Mouse (Mus musculus): ENCODE results near the gene Daglb. TPM values are rescaled to one million over a fixed set of nuclear protein-coding genes. Genes with fewer than 3 reads are reported as not detected.

Daglb gene
- total RNA-seq, 1 experiment from 2014 or later: 11.2 TPM

DNA sequence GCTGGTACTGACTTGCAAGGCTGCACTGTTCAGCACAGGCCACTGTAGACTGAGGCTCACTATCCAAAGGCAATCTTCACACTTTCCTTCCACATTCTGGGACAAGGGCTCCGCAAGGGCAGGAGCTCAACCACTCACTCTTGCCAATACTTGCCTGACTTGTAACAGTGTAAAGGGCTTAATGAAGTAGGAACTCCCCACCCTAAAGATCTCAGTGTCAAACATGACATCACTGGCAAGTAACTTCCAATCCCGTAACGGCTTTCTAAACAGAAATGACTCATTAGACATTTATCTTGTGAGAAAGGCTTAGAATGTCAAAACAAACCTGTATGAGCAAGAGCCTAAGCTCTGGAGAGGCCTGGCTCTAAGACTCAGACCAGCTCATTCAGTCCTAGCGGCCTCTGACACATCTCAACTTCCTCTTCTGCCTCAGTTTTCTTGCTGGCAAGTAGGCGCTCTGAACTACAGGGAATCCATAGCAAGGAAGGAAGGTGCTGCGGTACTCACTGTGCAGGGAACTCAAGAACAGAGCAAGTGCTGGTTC is 53.7 kb downstream of the Daglb start:
- peak; percentile 34 for DNase-seq

- DNase-seq: no peak
Observed at GRCm38 (mm10) chr5:143520415-143520814, 56.0 kb downstream of the Daglb start.

DNA sequence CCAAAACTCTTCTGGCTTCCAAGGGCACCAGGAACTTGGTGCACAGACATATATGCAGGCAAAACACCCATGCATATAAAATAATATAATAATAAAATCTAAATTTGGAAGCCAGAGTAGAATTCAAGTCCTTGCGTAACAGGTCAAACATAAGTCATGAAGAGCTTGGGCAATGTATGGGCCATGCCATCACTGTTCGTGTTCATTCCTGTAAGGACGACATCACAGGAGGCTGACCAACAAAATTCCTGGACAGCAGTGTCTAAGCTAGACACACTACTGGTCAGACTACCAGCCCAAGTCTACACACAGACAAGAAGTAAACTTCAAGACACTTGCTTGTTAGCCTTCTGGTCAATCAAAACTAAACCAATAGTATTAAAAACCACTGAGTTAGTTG is 58.5 kb downstream of the Daglb start:
- DNase-seq: no peak

DNA sequence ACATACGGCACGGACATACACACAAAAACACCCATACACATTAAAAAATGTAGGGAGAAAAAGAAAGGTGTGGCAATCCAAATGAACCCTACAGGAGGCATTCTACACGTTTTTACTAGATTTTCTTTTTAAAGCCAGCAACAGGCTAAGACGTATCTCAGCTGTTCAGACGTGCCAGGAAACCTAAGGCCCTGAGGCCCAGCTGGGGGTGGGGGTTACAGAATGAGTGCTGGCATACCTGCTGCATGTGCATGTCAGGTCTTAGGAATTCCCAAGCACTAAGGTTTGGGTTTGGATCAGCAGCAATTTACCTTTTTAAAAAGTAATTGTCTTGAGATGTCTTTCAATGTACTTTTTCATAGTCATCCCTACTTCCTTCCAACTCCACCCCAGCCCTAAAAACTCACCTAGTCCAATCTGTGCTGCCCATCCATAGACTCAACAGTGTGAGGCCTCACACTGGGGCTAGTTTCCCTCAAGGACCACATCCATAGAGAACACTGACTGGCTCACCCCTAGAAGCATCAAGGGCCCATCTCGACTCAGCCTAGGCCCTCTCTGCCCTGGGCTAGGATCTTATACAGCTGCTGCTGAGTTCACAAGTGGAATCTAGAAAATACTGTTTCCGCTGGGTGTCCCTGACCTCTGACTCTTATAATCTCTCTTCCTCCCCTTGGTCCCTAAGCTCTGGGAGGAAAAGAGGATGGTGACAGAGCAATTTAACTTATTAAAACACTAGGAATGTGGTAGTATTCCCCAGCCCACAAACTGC is 61.3 kb downstream of the Daglb start:
- no peak for DNase-seq

- DNase-seq: peak; percentile 41
Observed at GRCm38 (mm10) chr5:143526698-143527331, 62.4 kb downstream of the Daglb start.

- peak; percentile 99 for DNase-seq
Observed at GRCm38 (mm10) chr5:143527486-143528307, 63.3 kb downstream of the Daglb start, which contains the start of gene Rac1. Gene Rac1 (minus strand): TSS chr5:143528036.

DNA sequence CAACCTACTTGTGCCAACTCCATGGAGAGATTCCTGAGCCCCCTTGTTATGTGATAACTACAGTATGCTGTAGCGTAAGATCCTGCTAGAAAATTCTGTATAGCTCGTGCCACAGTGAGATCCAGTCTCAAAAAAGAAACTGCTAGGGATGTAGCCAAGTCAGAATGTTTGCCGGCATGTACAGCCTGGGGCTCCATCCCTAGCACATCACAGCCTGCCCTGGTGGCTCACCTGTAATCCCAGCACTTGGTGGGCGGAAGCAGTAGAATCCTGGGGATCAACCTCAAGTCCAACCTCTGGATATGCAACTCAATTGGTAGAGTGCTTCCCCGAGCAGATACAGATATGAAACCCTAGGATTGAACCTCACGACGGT is 63.9 kb downstream of the Daglb start:
- DNase-seq: no peak

DNA sequence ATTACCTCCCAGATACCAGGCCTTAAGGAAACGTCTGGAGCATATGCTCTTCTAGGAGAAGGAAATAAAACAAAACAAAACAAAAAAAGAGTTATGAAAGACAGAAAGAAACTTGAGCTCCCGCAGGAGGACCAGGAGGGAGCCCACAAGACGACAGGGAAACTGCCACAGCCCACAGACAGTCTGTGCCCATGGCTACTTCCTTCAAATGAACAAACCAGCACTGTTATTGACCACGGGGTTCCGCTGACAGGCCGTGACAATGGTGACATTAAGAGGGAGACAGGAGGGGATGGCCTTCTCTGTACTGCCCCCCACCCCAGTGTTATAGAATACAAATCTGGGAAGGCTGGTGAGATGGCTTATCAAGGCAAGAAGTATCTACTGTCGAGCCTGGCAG is 66.3 kb downstream of the Daglb start:
- no peak for DNase-seq

DNA sequence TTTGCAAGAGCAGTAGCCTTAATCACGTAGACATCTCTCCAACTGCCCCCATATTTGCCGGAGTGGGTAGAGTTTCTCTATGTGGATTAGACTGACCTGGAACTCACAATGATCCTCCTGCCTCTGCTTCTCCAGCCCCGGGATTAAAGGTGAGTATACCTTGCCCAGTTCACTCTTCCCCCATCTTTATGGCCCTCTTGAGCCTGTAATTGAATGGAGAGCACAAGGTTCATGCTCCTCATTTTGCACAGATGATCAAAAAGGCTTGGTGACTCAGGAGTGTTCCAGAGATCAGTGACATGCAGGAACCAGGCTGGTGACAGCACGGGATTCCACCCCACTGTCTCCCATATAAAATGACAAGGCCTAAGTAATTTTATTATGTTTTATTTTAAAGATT is 70.5 kb downstream of the Daglb start:
- no peak for DNase-seq

GRCm38 (mm10) chr5:143537022-143537421 is 72.6 kb downstream of the Daglb start:
- no peak for DNase-seq

- DNase-seq: no peak
Observed at GRCm38 (mm10) chr5:143539111-143539510, 74.7 kb downstream of the Daglb start.

DNA sequence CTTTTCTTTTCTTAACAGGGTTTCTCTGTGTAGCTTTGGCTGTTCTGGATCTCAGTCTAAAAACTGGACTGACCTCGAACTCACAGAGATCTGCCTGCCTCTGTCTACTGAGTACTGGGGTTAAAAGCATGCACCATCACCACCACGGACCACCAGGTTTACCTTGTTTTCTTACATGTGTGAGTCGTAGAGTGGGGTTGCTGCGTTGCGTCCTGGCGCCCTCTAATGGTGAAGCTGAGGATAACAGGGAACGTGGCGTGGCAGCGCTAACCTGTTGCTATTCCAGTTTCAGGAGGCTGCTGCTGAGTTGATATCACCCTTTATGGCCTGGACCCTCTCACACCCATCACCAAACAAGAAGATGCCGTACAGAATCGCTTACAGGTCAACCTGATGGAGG is 83.0 kb downstream of the Daglb start:
- DNase-seq: peak; percentile 86

- DNase-seq: no peak
Observed at GRCm38 (mm10) chr5:143547866-143548265, 83.5 kb downstream of the Daglb start.

- peak; percentile 98 for DNase-seq
Observed at GRCm38 (mm10) chr5:143548401-143548846, 84.0 kb downstream of the Daglb start.

- peak; percentile 21 for DNase-seq
Observed at GRCm38 (mm10) chr5:143548922-143549321, 84.5 kb downstream of the Daglb start.

DNA sequence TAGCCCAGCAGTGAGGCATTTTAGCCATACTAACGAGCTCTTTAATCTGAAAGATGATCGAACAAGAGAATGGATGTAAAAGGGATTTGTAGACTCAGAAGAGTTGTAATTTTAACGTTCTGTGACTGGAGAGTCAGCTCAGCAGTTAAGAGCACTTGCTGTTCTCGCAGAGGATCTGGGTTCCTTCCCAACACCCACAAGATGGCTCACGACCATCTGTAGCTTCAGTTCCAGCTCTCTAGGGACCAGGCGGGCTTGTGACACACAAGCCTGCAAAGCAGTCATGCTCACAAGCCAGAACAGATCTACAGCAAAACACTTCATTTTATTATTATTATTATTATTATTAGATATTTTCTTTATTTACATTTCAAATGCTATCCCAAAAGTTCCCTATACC is 88.5 kb downstream of the Daglb start:
- DNase-seq: peak; percentile 24

DNA sequence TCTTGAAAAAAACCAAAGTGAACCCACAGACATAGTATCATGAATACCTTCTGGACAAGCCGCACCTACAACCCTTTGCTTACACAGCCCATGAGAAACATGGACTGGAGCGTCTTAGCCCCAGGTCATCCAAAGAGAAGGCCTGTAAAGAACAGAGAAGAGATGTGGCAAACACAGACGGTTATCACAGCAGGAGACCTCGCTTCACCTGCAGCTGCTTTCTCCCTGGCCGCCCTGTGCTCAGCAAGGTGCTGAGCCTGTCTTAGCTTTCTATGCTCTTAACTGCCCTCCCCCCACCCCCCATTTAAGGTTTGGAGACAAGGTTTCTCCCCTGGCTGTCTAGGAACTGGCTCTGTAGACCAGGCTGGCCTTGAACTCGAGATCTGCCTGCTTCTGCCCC is 90.8 kb downstream of the Daglb start:
- no peak for DNase-seq

Other genes with a start within 250 kb of the Daglb start
- gene Spdye4a, start 237.7 kb upstream of the Daglb start, total RNA-seq (2021): not detected in 2 replicates
- 19.7 and 22.0 TPM in 2 replicates for gene Zfp12, start 229.4 kb upstream of the Daglb start, total RNA-seq (2021)
- 6.9 and 7.6 TPM in 2 replicates for gene Zfp316, start 194.6 kb upstream of the Daglb start, total RNA-seq (2021)
- gene Zfp853, start 171.0 kb upstream of the Daglb start, total RNA-seq (2021): 0.41 and 0.83 TPM in 2 replicates
- gene E130309D02Rik, start 149.2 kb upstream of the Daglb start, total RNA-seq (2021): 24.5 and 26.4 TPM in 2 replicates
- gene Zdhhc4, start 135.3 kb upstream of the Daglb start, total RNA-seq (2021): 52.0 and 52.5 TPM in 2 replicates
- 0.41 and 0.68 TPM in 2 replicates for gene Grid2ip, start 107.2 kb upstream of the Daglb start, total RNA-seq (2021)
- 101 and 108 TPM in 2 replicates for gene Kdelr2, start 60.7 kb upstream of the Daglb start, total RNA-seq (2021)
- gene Rac1, start 63.5 kb downstream of the Daglb start, total RNA-seq (2021): 343 and 359 TPM in 2 replicates
- gene Cyth3, start 157.9 kb downstream of the Daglb start, total RNA-seq (2021): 139 and 144 TPM in 2 replicates